Mouse (Mus musculus): Measurements from ENCODE around the gene Tmed5.

DNA sequence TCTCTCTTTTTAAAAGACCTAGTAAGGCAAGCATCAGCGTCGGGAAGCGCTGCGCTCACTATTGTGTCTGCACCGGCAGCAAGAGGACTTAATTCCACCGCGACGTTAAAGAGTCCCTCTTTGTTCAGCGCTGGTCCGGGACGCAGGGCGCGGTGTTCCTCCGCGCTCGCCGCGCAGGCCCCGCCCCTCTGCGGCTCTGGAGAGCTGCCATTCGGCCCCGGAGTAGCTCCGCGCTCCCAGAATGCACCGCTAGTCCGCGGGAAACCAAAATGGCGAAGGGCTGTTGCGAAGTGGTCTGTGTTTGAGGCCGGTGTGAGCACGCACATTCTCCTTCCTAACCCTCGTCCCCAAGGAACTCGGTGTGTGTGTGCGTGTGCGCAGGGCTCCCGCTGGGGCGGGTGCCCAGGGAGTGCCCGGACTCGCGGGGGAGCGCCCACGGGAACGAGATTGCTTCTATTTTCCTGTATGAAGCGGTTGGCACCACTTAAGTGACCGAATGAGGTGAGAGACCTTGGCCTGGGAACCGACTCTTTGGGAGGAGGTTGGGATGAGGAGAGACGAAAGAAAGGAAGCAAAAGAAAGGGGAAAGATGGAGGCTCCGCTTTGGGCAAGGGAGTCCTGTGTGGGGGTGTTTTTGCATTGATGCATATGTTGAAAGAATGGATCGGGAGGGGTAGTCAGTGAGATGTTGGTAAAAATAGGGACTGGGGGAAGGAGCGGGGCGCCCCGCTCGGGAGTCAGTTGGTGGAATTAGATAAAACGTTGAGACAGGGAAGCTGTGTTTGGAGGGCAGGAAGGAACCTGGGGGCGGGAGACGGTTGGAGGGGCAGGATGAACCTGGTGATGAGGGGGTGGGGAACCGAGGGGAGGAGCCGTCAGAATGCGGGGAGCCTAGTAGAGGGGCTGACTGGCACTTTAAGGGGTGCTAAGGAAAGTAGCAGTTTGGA, 66.7 kb downstream of the Tmed5 start, which contains the start of gene Mtf2:
- TF ChIP-seq USF1 (IDR thresholded peaks at IDR 0.05; ENCODE audit: low read depth): no peak
- TF ChIP-seq CTCF (IDR thresholded peaks at IDR 0.05; ENCODE audit: control insufficient read depth, insufficient read depth, insufficient read length): no peak
- no peak for TF ChIP-seq MYOD1 (IDR thresholded peaks at IDR 0.05; ENCODE audit: control insufficient read depth, insufficient read length, low read depth)
- no peak for TF ChIP-seq CEBPB (IDR thresholded peaks at IDR 0.05; ENCODE audit: low read depth)
